Mouse (Mus musculus): Measurements from ENCODE around the gene Fndc11. TPM values are rescaled to one million over a fixed set of nuclear protein-coding genes. Genes with fewer than 3 reads are reported as not detected.

Fndc11 gene
- polyA plus RNA-seq, 1 experiment from 2014 or later: 0.22 TPM

GRCm38 (mm10) chr2:181240806-181241440, 21.1 kb downstream of the Fndc11 start:
- Histone ChIP-seq H3K36me3 (no peaks in the 10 kb centered on the region), H3K4me3 (replicated peaks) (no peak overlapping the region), H3K27ac (replicated peaks) (no peak overlapping the region)

GRCm38 (mm10) chr2:181241602-181242313, 21.9 kb downstream of the Fndc11 start, which contains the start of gene Helz2:
Helz2 (minus strand) TSS chr2:181242027.
- H3K4me3 ChIP-seq (replicated peaks): peak within 1 kb of the TSS; percentile 31
- no peak for ATAC-seq (ENCODE audit: low FRiP score)
- WGBS: 13% methylated on average over 16 of the region's 16 CpGs
- no peaks in the 10 kb centered on the region for H3K9me3 ChIP-seq (replicated peaks)
- H3K4me1 ChIP-seq: no peaks in the 10 kb centered on the region; the same call in 1 of the 2 replicates
- no peak within 1 kb of the TSS for H3K27ac ChIP-seq (replicated peaks)
- H3K9ac ChIP-seq (replicated peaks): no peak within 1 kb of the TSS
- no peaks in the 10 kb centered on the region for H3K36me3 ChIP-seq
- H3K27me3 ChIP-seq (replicated peaks): no peaks in the 10 kb centered on the region
- peak within 1 kb of the TSS; percentile 47 for H3K4me2 ChIP-seq

More at GRCm38 (mm10) chr2:181240806-181241440, 21.1 kb downstream of the Fndc11 start:
- Histone ChIP-seq H3K27me3 (replicated peaks) (no peaks in the 10 kb centered on the region), H3K9me3 (replicated peaks) (no peaks in the 10 kb centered on the region), H3K4me1 (no peaks in the 10 kb centered on the region; the same call in 1 of the 2 replicates), H3K9ac (replicated peaks) (no peak overlapping the region), H3K4me2 (0 out of 2 replicates have a peak overlapping the region, but pooled peaks have one; percentile 47)
- WGBS: 92% methylated on average over 13 of the region's 13 CpGs
- no peak for ATAC-seq (ENCODE audit: low FRiP score)

GRCm38 (mm10) chr2:181242314-181242665, 22.5 kb downstream of the Fndc11 start:
- no peaks in the 10 kb centered on the region for H3K27me3 ChIP-seq (replicated peaks)
- H3K36me3 ChIP-seq: no peaks in the 10 kb centered on the region
- 63% methylated on average over 3 of the region's 3 CpGs for WGBS
- ATAC-seq (ENCODE audit: low FRiP score): no peak
- H3K4me2 ChIP-seq: peak overlapping the region; percentile 47
- H3K4me1 ChIP-seq: no peaks in the 10 kb centered on the region; the same call in 1 of the 2 replicates
- no peak overlapping the region for H3K9ac ChIP-seq (replicated peaks)
- no peak overlapping the region for H3K4me3 ChIP-seq (replicated peaks)
- H3K27ac ChIP-seq (replicated peaks): no peak overlapping the region
- no peaks in the 10 kb centered on the region for H3K9me3 ChIP-seq (replicated peaks)

GRCm38 (mm10) chr2:181243706-181244394, 24.0 kb downstream of the Fndc11 start:
- H3K4me2 ChIP-seq: no peak overlapping the region
- no peaks in the 10 kb centered on the region for H3K36me3 ChIP-seq
- H3K27me3 ChIP-seq (replicated peaks): no peaks in the 10 kb centered on the region
- no peak for ATAC-seq (ENCODE audit: low FRiP score)
- H3K4me1 ChIP-seq: no peaks in the 10 kb centered on the region; the same call in 1 of the 2 replicates
- no peak overlapping the region for H3K27ac ChIP-seq (replicated peaks)
- no peak overlapping the region for H3K9ac ChIP-seq (replicated peaks)
- no peaks in the 10 kb centered on the region for H3K9me3 ChIP-seq (replicated peaks)
- WGBS: 49% methylated on average over 11 of the region's 11 CpGs
- no peak overlapping the region for H3K4me3 ChIP-seq (replicated peaks)

- WGBS: 24% methylated on average over 2 of the region's 2 CpGs
- Histone ChIP-seq H3K9ac (replicated peaks) (no peak overlapping the region), H3K9me3 (replicated peaks) (no peaks in the 10 kb centered on the region), H3K27me3 (replicated peaks) (no peaks in the 10 kb centered on the region), H3K36me3 (no peaks in the 10 kb centered on the region), H3K4me2 (no peak overlapping the region), H3K4me3 (replicated peaks) (no peak overlapping the region), H3K27ac (replicated peaks) (no peak overlapping the region), H3K4me1 (no peaks in the 10 kb centered on the region; the same call in 1 of the 2 replicates)
- no peak for ATAC-seq (ENCODE audit: low FRiP score)
Observed at GRCm38 (mm10) chr2:181245031-181245430, 25.2 kb downstream of the Fndc11 start.

GRCm38 (mm10) chr2:181249217-181249616, 29.4 kb downstream of the Fndc11 start:
- Histone ChIP-seq H3K4me3 (replicated peaks) (no peak overlapping the region), H3K27ac (replicated peaks) (no peak overlapping the region), H3K4me1 (no peaks in the 10 kb centered on the region), H3K4me2 (no peak overlapping the region), H3K9me3 (replicated peaks) (no peaks in the 10 kb centered on the region), H3K9ac (replicated peaks) (no peak overlapping the region), H3K36me3 (peaks cover 31% of the 10 kb centered on the region), H3K27me3 (replicated peaks) (no peaks in the 10 kb centered on the region)
- 90% methylated on average over 10 of the region's 10 CpGs for WGBS
- no peak for ATAC-seq (ENCODE audit: low FRiP score)

- Histone ChIP-seq H3K27me3 (replicated peaks) (no peaks in the 10 kb centered on the region), H3K9ac (replicated peaks) (no peak overlapping the region), H3K9me3 (replicated peaks) (no peaks in the 10 kb centered on the region), H3K4me3 (replicated peaks) (no peak overlapping the region), H3K27ac (replicated peaks) (no peak overlapping the region), H3K36me3 (peaks cover 54% of the 10 kb centered on the region), H3K4me1 (no peaks in the 10 kb centered on the region), H3K4me2 (no peak overlapping the region)
- no peak for ATAC-seq (ENCODE audit: low FRiP score)
- WGBS: 87% methylated on average over 1 of the region's 1 CpGs
Observed at GRCm38 (mm10) chr2:181251841-181252240, 32.0 kb downstream of the Fndc11 start.

GRCm38 (mm10) chr2:181253248-181253647, 33.4 kb downstream of the Fndc11 start:
- H3K27ac ChIP-seq (replicated peaks): no peak overlapping the region
- H3K9ac ChIP-seq (replicated peaks): no peak overlapping the region
- H3K27me3 ChIP-seq (replicated peaks): no peaks in the 10 kb centered on the region
- no peaks in the 10 kb centered on the region for H3K4me1 ChIP-seq
- H3K4me3 ChIP-seq (replicated peaks): no peak overlapping the region
- H3K9me3 ChIP-seq (replicated peaks): no peaks in the 10 kb centered on the region
- no peak for ATAC-seq (ENCODE audit: low FRiP score)
- WGBS: 100% methylated on average over 1 of the region's 1 CpGs
- H3K4me2 ChIP-seq: no peak overlapping the region
- H3K36me3 ChIP-seq: peaks cover 63% of the 10 kb centered on the region

- Histone ChIP-seq H3K36me3 (peaks cover 61% of the 10 kb centered on the region), H3K9me3 (replicated peaks) (no peaks in the 10 kb centered on the region), H3K9ac (replicated peaks) (no peak overlapping the region), H3K4me3 (replicated peaks) (no peak overlapping the region), H3K4me1 (no peaks in the 10 kb centered on the region), H3K27ac (replicated peaks) (no peak overlapping the region), H3K4me2 (no peak overlapping the region), H3K27me3 (replicated peaks) (no peaks in the 10 kb centered on the region)
- WGBS: 92% methylated on average over 2 of the region's 2 CpGs
- ATAC-seq (ENCODE audit: low FRiP score): no peak
Observed at GRCm38 (mm10) chr2:181266839-181267238, 47.0 kb downstream of the Fndc11 start.

- H3K27me3 ChIP-seq (replicated peaks): no peaks in the 10 kb centered on the region
- WGBS: 95% methylated on average over 2 of the region's 2 CpGs
- peaks cover 44% of the 10 kb centered on the region for H3K36me3 ChIP-seq
- H3K9me3 ChIP-seq (replicated peaks): no peaks in the 10 kb centered on the region
- H3K9ac ChIP-seq (replicated peaks): no peak overlapping the region
- no peak overlapping the region for H3K27ac ChIP-seq (replicated peaks)
- H3K4me2 ChIP-seq: no peak overlapping the region
- no peak for ATAC-seq (ENCODE audit: low FRiP score)
- no peak overlapping the region for H3K4me3 ChIP-seq (replicated peaks)
- no peaks in the 10 kb centered on the region for H3K4me1 ChIP-seq
Observed at GRCm38 (mm10) chr2:181272092-181272491, 52.3 kb downstream of the Fndc11 start.

Measured in neural tube, embryonic 15.5 days (tissue).